Mouse (Mus musculus): ENCODE measurements around the gene Srpx.
A peak's percentile ranks its signal among the peaks of the same experiment; 100 is the strongest.

The Srpx gene

GRCm38 (mm10) chrX:10117065-10117719 lies at the start of gene Srpx:
Gene Srpx, minus strand, starts transcription at chrX:10117709.
- DNase-seq, result peak; percentile 10 to 13

DNA sequence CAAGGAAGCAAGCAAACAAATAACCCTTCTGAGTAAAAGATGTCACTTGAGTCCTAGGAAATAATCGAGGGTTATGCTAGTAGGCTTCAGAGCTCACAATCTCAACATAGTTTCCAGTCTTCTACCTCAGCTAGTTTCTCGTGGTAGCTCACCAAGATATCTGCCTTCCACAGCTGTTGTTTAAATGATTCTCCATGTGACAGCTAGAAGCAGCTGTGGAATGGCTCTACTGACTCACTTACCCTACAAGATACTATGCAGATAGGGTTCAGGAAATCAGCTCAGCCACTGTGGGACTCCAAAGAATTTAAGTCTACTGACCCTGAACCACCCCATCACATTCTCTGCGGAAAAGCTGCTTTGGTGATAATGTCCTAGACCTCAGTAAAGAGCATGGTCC lies 34.9 kb upstream of the Srpx start:
- DNase-seq, result no peak

DNA sequence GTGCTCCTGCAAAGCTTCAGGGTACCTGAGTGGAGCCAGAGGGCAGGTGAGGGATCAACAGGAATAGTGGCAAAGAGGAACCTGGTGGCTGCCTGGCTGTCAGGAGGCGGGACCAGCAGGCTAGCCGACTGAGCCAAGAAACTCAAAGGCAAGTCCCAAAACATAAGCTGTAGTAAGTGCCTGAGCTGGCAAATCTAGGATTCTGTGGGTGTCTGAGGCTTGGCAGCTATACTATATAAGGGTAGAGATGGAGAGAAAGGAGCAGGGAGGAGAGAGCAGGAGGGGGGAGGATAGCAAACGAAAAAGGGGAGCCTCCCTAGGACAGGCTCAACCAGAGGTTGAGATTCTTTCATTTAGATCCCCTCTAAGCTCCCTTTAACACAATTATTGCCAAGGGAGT lies 1.7 kb downstream of the Srpx start:
- no peak for DNase-seq

GRCm38 (mm10) chrX:10110736-10111135 lies 6.8 kb downstream of the Srpx start:
- no peak for DNase-seq

GRCm38 (mm10) chrX:10108558-10108957 lies 9.0 kb downstream of the Srpx start:
- DNase-seq, result no peak

- DNase-seq, result no peak
Observed at GRCm38 (mm10) chrX:10105475-10105874, 12.0 kb downstream of the Srpx start.

GRCm38 (mm10) chrX:10102739-10103138 lies 14.8 kb downstream of the Srpx start:
- no peak for DNase-seq

GRCm38 (mm10) chrX:10095797-10096196 lies 21.7 kb downstream of the Srpx start:
- DNase-seq, result peak; percentile 57 to 59

GRCm38 (mm10) chrX:10080385-10080784 lies 37.1 kb downstream of the Srpx start:
- DNase-seq, result no peak

DNA sequence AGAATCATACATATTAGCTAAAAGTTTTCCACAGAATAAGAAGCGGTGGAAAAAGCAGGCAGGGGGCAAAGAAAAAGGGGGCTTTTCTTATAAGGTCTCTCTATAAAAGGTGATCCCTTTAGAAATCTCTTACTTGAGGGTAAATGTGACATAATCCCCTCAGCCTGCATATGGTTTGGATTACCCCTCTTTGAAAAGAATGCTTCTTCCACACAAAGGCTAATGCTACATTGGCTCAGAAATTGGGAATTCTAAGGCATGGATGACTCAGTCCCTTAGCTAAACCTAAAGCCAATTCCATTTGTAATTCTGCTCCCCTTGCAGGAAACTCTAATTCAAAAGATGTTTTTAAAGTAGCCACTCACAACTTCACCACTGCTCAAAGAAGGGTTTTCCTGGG lies 37.5 kb downstream of the Srpx start:
- no peak for DNase-seq

DNA sequence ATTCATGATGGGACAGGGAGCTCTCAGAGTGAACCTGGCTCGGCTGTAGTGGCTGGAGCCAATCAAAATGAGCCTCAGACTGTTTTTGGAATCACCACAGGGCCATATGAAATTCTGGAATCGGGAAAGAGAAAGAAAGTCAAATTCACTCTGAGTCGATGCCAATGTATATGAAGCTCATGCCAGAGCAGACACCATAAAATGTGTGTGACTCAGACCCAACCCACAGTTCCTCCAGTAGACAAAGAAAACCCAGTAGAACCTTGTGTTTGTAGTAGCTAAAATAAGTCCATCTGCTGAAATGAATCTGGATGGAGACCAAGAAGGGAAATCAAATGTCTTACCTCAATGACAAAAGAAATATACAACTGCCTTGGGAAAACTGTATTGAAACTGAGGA lies 43.5 kb downstream of the Srpx start:
- DNase-seq, result no peak

GRCm38 (mm10) chrX:10071529-10071928 lies 46.0 kb downstream of the Srpx start:
- DNase-seq, result no peak

- peak; percentile 57 to 62 for DNase-seq
Observed at GRCm38 (mm10) chrX:10070689-10071088, 46.8 kb downstream of the Srpx start.

- no peak for DNase-seq
Observed at GRCm38 (mm10) chrX:10069405-10069804, 48.1 kb downstream of the Srpx start.

- DNase-seq, result no peak
Observed at GRCm38 (mm10) chrX:10063781-10064180, 53.7 kb downstream of the Srpx start.

- DNase-seq, result no peak
Observed at GRCm38 (mm10) chrX:10063361-10063760, 54.1 kb downstream of the Srpx start.

- DNase-seq, result no peak
Observed at GRCm38 (mm10) chrX:10062201-10062600, 55.3 kb downstream of the Srpx start.

- peak; percentile 3 to 6 for DNase-seq
Observed at GRCm38 (mm10) chrX:10034666-10035065, 82.8 kb downstream of the Srpx start.

- DNase-seq, result no peak
Observed at GRCm38 (mm10) chrX:10010202-10010601, 107.3 kb downstream of the Srpx start.

- DNase-seq, result no peak
Observed at GRCm38 (mm10) chrX:10007675-10008270, 109.7 kb downstream of the Srpx start.

DNA sequence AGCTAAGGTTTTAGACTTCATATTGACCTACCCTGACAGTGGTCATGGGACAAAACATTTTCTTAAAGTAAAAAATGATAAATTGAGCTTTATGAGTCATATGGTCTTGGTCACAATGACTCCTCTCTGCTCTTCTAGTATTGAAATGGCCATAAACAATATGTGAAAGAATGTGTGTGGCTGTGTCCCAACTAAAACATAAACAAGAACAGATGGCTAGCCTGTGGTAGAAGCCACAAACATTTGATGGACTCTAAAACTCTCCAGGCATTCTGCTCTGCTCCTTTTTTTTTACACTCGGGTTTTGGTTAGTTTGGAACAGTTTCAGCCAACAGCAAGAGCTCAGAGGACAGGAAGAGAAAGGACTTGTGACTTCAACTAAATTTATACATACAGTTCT lies 111.6 kb downstream of the Srpx start:
- no peak for DNase-seq

GRCm38 (mm10) chrX:10000718-10001117 lies 116.8 kb downstream of the Srpx start:
- DNase-seq, result no peak

Data from cerebellum, postnatal 14 days (tissue).